Mouse (Mus musculus) olfactory bulb, adult 2 months (tissue): Measurements from ENCODE around the gene Crkl.

Experiments used
- CTCF ChIP-seq: fragments of 200-500 bp; IDR thresholded peaks from 2 replicates; pipeline ENCODE4 v1.5.1; 2012; ENCODE audit warnings: low read depth, mild to moderate bottlenecking, low read length, moderate library complexity; ENCODE audit not compliant: insufficient read depth
- POLR2A ChIP-seq: fragments of 200-500 bp; IDR thresholded peaks from 2 replicates; pipeline ENCODE4 v1.6.1; 2012; ENCODE audit warnings: mild to moderate bottlenecking, low read depth, low read length, moderate library complexity; ENCODE audit not compliant: insufficient read depth

DNA sequence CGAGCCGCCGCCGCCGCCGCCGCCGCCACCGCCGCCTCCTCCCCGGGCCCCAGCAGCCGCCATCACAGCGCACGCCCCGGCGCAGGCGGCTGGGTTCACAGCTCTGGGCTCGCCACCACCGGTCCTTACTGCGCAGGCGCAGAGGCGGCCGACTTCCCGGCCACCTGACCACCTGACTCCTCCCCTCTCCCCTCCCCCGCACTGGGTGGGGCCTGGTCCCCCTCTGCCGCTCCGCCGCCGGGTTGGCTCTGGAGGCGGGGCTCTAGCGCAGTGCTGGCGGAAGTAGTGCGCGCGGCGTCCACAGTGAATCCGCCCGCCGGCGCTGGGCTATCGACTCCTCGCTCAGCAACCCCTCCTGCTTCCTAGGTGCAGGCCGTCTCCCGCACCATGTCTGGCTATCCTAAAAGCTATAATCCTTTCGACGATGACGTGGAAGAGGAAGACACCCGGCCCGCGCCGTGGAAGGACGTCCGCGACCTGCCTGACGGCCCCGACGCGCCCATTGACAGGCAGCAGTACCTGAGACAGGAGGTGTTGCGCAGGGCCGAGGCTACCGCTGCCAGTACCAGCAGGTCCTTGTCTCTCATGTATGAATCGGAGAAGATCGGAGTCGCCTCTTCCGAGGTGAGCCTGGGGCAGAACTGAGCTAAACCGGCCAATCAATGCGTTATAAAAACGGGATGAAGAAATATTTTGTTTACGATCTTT, 45.9 kb upstream of the Crkl start, which contains the start of the genes Snap29 and Pi4ka:
- TF ChIP-seq CTCF (no peak), POLR2A (peak; percentile 88)
